Mouse (Mus musculus): ENCODE results near the gene Rcor2.

Gene Rcor2

GRCm38 (mm10) chr19:7321391-7321790, 54.3 kb downstream of the Rcor2 start:
- DNase-seq (ENCODE audit: low spot score): no peak
